Mouse (Mus musculus): ENCODE results near the gene Pomp. TPM values are rescaled to one million over a fixed set of nuclear protein-coding genes. Genes with fewer than 3 reads are reported as not detected.
"Not testable (repeated sequence)": the region's sequence is repeated elsewhere in the genome, so short reads cannot be mapped to it uniquely, and the experiment has no call there.

Gene Pomp
- polyA plus RNA-seq, 1 experiment from 2014 or later: 682 TPM

DNA sequence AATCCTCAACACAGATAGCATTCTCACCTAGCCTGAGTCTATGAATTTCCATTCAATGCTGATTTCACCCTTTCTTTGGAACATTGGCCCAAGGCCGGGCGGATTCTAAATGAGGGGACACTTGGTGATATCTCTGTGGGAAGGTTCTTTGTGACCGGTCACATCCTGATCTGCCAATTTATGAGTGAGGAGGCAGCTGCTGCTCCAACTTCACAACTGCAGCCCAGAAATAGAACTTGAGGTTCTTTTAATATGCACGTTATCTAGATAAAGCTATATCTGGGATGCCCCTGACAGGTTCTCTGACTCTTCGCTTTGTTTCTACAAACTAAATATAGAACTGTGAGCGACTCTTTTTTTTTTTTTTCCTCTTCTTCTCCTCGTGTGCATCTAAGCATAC is 10.1 kb upstream of the Pomp start:
- no peak for DNase-seq (ENCODE audit: low spot score)

DNA sequence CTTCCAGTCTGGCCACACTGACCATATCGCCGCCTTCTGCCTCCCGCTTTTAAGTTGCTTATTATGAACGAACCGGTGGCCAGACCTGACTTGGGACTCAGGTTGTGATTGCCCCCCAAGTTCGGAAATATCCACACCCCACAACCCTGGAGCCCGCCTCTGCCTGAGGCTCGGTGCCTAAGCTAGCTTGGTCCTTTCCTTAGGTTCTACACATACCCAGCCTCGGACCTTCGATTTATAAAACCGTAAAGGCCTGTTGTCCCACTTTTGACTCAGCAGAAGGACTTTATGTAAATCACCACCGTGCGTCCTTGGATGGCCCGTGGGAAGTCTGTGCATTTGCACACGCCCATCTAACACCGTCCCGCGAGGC is 199 bp upstream of the Pomp start:
- no peak for DNase-seq (ENCODE audit: low spot score)

DNA sequence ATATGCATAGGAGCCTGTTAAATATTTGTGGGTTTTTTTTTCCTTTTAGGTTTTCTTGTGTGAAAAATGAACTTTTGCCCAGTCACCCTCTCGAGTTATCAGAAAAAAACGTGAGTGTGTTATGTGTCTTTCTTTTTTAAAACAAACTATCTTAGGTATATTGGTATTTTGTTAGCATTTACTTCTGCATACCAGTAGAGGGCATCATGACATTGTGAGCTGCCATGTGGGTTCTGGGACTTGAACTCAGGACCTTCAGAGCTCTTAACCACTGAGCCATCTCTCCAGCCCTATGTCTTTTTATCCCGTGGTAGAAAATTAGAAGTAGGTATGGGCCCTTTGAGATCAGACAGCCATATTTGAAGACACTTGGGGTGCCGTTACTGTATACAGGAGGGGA is 8.4 kb downstream of the Pomp start:
- no peak for DNase-seq (ENCODE audit: low spot score)

DNA sequence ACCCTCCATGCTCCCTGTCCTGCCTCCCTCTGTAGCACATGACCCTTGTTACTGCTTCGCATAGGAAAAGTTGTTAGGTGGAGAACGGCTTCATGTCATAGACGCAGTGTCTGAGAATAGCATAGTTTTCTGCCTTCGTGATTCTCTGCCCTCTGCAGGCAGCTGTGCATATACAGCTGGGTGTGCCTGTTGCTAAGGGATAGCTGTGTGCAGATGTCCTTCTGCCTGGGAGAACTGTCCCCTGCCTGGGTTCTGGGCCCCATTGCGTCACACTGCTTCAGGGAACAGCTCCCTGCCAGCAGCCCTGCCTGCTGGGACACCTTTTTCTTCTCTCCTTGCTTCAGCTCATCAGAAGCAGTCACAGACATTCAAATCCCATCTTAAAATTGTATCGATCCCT is 9.3 kb downstream of the Pomp start:
- no peak for DNase-seq (ENCODE audit: low spot score)

DNA sequence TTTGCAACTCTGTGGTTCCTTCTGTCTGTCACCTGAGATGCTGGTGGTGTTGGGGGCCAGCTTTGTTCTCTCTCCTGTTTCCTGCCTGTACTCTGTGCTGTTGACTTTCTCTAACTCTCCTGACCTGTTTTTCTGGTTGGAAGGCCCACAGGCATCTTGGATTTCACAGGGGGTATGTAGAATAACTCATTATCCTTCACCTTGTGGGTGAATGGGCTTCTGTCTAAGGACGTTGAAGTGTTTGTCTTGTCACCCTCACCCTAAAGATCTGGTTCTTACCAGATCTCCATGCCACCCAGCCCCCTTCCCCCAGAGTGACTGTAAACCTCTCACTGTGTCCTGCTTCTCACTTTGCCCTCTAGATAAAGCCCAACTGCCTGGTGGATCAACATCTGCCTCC is 10.0 kb downstream of the Pomp start:
- DNase-seq (ENCODE audit: low spot score): no peak

DNA sequence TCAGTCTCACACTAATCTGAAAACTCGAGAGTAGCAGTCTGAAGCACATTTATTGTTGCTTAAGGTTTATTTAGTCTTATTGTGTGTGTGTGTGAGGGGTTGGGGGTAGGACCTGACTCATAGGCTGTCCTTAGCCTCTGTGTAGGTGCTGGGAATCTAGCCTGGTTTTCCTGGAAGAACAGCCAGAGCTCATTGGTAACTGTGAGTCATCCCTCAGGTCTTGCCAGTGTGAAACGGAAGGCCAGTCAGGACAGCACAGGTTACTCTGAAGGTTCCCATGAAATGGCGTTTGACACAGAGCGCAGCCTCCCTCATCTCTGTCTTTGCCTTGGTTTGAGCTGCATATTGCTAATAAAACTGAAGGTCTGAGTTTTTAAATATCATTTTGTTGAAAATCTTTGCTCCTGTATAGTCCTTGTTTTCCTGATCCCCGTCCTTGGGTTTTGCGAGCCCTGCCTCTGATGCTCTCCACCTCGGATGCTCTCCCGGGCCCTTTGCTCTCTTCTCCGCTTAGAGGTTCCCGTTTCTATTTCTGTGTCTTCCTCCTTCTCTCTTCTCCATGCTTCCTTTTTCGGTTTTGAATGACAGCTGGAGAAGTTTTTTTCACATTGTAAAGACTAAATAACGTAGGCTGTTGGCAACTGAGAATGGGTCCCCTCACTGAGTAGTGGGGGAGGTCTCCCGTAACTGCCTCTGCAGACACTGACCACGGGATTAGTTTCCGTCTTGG is 11.0 kb downstream of the Pomp start:
- DNase-seq (ENCODE audit: low spot score): no peak

DNA sequence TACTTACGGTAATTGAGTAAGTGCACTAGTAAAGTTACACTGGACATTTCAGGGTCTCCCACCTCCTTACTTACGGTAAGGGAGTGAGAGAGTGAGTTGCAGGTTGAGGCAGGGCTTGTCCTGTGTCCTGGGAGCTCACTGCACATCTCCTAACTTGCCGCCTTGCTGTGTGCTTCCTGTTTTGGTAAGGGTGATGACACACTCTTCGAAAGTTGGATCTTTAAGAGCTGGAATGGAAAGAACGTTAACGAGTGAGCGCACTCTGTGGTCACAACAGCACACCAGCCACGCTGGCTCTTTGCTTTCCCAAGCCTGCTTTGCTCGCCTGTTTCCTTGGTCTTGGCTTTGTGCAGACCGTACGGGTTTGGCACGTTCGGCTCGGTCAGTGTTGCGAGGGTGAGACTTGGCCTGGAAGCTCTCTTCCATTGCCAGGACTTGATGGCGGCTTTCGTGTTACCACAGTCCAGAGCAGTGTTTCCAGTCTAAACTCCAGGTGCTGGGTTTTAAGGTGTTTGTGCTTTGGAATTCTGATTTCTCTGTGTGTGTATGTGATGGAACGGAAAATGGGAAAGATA is 14.3 kb downstream of the Pomp start:
- DNase-seq (ENCODE audit: low spot score): no peak

DNA sequence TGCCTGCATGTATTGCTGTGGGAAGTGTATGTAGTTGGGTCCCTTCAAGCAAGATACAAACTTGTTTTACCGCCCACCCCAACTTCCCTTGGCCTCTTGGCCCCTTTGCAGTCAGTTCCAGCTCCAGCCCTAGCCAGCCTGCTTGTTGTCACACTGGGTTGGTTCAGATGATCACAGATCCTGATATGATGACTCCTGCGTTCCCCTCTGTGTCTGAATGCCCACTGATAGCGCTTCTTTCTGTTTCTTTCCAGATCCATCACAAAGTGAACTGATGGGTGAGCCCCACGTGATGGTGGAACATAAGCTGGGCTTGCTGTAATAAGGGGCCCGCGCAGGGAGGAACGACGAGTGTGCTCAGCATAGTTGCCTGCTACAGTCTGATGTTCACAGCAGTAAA is 14.9 kb downstream of the Pomp start:
- DNase-seq (ENCODE audit: low spot score): no peak

DNA sequence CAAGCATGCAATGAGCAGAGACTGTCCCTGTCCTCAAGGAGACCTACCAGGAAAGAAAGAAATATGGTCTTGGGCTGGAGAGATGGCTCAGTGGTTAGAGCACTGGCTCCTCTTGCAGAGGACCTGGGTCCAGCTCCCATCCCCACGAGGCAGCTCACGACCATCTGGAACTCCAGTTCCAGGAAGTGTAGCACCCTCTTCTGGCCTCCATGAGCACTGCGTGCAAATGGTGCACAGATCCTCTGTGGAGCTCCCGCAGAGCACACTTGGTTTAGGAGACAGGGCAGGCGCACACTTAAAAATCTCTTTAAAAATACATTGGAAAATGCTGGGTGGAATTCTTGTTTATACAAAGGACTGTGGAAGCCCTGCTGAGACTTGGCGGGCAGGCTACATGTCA is 17.3 kb downstream of the Pomp start:
- no peak for DNase-seq (ENCODE audit: low spot score)

DNA sequence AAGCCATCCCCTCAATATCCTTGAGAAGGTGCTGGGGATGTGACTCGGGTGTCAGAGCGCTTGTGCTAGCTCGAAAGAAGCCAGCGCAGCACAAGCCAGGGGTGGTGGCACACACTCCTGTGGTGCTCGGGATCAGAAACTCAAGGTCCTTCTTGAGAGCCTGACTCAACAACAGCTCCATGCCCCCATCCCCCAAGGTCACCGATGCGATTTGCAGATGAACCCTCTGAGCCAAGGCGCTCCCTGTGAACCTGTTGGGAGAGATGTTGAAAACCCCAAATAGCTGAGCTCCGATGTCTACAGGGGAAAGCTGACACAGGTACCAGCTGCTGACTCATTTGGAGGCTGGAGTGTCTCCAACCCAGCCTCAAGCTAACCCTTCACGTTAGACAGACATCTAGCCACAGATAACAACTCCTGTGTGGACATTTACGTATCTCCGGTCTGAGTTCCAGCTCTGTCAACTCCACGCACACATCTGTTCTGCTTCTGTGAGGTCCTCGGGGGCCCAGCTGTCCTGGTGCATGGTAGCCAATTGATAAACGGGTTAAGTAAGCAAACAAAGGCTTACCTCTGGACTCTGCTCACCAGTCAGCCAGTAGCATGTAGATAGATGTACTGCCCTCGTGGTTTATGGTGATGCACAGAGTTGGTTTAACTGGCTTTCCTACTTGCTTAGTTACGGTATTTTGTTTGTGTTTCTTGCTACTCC is 19.9 kb downstream of the Pomp start:
- DNase-seq (ENCODE audit: low spot score): no peak

DNA sequence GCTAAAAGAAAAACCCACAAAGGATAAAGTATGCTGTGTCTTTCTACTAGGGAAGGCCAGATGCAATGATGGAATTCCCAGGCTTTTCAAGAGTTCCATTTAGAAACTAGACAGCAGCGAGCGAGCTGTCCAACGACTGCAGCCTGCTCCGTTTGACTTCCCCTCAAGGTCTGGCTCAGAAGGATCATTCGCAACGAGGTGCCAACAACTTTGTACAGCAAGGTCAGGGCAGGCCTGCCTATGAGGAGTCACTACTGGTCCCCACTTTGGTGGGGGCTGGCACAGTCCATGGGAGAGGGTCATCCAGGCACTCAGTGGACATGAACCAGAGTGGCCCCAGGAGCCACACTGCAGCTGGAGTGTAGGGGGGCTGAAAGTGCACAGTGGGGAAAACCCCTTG is 23.3 kb downstream of the Pomp start:
- DNase-seq (ENCODE audit: low spot score): no peak

DNA sequence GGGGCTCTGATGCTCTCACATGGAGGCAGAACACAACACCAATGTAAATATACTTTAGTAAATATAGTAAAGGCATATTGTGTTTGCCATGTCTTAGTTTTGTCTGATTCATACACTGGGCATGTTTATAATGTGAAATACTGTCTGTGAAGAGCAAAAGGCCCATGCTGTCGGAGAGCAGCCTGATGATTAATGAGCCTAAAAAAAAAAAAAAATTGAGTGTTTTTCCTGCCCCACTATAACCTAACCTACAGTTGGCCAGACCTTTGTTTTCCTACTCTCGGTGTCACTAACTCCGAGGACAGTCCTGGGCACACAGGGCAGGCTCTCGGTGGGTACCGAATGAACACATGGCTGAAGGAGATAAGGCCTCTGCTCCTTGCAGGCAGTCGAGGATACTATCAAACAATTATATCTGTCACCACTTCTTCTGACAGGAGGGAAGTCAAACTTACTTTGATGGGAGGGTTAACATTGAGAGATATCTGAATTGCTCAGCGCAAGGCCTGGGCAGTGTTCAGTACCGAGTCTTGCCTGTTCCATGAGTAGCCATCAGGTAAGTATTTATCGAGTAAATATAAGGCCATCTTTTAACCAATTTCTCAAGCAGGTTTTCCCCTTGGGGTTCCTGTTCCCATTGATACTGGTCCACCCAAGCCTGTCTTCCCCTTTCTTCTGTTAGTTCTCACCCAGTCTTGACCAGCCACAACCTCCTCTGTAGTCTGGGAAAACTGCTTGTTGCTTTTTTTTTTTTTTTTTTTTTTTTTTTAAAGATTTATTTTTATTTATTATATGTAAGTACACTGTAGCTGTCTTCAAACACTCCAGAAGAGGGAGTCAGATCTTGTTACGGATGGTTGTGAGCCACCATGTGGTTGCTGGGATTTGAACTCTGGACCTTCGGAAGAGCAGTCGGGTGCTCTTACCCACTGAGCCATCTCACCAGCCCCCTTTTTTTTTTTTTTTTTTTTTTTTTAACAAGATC is 28.3 kb downstream of the Pomp start:
- no peak for DNase-seq (ENCODE audit: low spot score)

DNA sequence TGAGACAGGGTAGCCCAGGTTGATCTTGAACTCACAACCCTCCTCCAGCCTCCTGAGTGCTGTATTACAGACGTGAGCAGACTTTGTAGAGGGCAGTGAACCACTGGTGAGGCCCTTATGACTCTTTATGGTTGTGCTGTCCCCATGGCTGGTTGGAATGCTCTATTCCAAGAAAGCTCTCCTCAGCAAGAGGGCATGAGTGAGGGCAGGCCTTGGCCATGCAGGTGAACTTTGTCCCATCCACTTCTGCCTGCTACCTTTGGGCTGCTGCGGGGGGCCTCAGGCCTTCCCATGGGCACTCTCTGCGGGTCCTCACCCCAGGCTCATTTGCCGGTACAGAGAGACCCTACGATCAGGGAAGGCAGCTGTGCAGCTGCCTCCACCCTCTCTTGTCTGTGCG is 32.5 kb downstream of the Pomp start:
- DNase-seq (ENCODE audit: low spot score): no peak

DNA sequence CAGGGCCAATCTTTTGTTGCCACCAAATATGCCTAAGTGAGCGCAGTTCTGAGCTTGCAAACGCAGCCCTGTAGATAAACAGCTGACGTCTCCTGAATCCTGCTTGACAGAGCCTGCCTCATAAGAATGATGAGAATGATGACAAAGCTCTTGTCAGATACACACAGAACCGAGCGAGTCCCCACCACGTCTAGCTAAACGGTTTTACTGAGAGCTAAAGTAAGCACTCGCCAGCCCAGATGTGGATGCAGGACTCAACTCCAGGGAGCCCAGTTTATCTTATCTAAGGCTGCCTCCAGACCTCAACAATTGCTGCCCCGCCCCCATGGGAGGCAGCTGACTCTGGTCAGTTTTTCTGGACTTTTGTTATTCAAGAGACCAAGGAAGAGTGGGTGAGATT is 32.9 kb downstream of the Pomp start:
- DNase-seq (ENCODE audit: low spot score): no peak

DNA sequence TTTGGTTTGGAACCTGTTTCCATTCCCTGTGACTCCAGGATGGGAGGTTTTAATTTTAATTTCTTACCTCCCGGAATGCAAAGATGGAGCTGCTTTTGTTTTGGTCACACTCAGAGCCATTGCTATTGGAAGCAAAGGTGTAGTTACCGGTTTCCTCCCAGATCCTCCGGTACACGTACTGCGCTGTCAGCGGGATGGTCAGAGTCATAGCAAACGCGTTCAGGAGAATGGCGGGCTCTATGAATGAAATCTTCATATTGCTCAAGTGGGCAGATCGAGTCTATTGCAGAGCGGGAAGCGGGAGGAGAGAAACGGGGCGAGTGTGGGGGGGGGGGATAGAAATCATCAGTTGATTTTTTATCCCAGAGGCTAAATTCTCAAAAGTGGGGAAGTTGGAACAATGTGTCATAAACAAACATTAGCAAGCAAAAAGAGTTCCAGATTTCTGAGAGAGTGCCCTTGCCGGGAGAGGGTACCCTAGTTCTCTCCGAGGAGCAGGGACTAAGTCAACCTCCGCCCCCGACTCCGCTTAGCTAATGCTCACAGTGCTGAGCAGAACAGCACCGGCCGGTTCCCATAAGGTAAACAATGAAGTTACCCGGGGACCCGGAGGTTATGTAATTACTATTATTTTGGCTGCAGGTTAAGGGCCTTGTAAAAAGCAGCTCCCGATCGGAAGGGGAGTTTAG is 33.6 kb downstream of the Pomp start:
- peak; percentile 31 for DNase-seq (ENCODE audit: low spot score)

DNA sequence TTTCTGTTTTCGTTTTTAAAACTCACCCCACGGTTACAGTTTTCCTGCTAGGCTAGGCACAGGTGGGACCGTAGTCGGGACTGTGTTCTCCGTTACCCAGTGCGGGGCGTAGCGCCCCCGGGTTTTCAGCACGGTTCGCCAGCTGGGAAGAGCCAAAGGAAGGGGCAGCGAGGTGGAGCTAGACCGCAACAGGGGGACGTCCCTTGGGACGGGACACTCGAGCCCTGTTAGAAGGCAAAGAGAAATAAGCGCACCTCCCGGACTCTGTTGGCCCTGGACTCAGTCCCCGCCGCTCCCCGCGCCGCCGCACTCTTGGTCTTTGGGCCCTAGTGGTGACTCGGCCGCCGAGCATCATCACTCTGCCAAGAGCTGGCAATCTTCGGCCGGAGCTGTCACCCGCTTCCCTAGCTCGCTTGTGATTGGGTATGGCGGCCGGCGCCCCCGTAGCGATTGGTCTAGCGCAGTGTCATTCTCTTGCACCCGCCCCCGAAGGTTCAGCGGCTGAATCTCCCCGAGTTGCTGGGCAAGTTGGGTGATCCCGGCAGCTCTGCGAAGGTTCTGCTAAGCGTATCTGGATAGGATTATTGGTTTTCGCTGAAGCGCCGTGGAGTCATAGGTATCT is 34.3 kb downstream of the Pomp start, which contains the start of gene Slc46a3:
Gene Slc46a3, minus strand, starts transcription at position 361 of the 622 bp plus-strand sequence.
- DNase-seq (ENCODE audit: low spot score): peak; percentile 92

DNA sequence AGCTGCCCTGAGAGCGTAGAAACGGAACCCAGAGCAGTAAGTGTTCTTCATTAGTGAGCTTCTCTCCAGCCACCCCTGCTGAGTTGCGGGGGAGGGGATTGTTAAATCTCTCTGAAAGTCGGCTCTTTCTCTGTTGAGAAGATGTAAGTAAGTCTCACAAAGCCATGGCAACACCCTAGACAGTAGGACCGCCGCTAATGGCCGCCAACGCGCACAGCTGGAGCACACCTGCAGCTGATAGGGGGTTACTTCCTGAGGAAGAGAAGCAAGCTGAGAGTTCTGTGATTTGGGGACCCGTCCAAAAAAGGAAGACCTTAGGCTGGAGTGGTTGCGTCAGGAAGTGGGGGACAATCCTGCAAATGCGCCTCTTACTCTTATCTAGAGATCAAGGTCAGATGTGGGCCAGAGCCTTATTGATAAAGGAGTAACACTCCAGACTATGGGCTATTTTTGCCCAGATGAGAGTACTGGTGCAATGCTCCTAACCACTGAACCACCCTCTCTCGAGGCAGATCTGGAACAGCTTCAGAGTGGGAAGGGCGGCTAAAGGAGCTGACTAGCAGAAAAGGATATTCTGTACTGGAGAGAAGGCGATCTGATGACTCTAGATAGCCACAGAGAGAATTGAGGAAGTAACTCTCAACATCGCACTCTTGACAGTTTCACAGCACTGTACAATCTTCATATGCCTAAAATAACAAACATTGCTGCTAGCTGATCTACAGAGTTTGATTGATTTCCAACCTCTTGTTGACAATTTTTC is 35.4 kb downstream of the Pomp start:
- DNase-seq (ENCODE audit: low spot score): peak; percentile 48

DNA sequence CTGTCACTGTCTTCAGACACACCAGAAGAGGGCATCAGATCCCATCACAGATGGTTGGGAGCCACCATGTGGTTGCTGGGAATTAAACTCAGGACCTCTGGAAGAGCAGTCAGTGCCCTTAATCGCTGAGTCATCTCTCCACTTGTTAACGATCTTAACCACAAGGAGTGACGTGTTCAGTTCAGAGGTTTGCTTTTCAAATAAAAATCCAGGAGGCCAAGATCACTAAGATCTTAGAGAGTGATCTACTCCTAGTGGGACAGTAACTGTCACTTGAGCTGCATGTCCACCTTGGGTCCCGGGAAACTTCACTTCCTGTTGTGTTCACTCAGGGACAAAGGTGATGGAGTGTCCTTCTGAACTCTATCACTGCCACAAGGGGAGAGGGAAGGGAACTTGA is 36.2 kb downstream of the Pomp start:
- not testable (repeated sequence) for DNase-seq (ENCODE audit: low spot score)

DNA sequence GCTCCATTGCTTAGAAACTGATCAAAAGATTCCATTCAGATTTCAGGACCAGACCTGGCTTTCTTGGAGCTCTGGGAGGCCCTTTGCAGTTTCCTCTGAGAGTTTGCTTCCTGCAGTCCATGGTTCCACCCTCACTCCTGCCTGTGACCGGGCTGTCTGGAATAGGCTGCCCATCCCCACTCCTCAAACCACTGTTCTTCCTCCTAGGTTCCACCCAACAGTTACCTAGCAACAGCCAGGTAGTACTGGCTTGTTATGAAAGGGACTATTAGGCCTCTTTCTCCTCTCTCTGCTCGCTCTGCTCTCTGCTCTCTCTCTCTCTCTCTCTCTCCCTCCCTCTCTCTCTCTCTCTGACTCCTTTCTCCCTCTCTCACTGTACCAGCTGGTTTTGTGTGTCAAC is 38.0 kb downstream of the Pomp start:
- DNase-seq (ENCODE audit: low spot score): no peak
